ENCODE assay signal across 8 mouse cellular contexts in genomic region chr8:126908805-126909204, GRCm38 (mm10). TPM values are rescaled to one million over a fixed set of nuclear protein-coding genes. Genes with fewer than 3 reads are reported as not detected.
DNase-seq lines count a peak whose midpoint lies in the region; ATAC-seq and TF ChIP-seq lines count a peak whose summit lies in the region.
"Had no signal": no experiment of that assay in that cellular context is flagged by ENCODE, and none has a peak within 500 bp of the region (broad histone marks: within the 10 kb centered on the region; RNA-seq: fewer than 3 reads in every experiment).

No protein-coding gene starts in this region.

- 57% methylated on average over 6 of the region's 6 CpGs for WGBS in limb, embryonic 12.5 days
- WGBS in limb, embryonic 10.5 days = 77% methylated on average over 6 of the region's 6 CpGs
- 43% methylated on average over 6 of the region's 6 CpGs for WGBS in liver, embryonic 15.5 days (ENCODE audit: insufficient replicate concordance)
- 26% methylated on average over 6 of the region's 6 CpGs for WGBS in small intestine, adult 2 months

- TF ChIP-seq POLR2A in bone marrow macrophage, adult 2 months (IDR thresholded peaks at IDR 0.05; ENCODE audit: borderline replicate concordance, low read depth, low read length) = no peak
- TF ChIP-seq POLR2A in small intestine, adult 2 months (IDR thresholded peaks at IDR 0.05; ENCODE audit: low read depth, low read length) = no peak

- 0 out of 2 replicates have a peak overlapping the region, but pooled peaks have one; percentile 59 for H3K27ac ChIP-seq in limb, embryonic 12.5 days
- H3K27ac ChIP-seq in limb, embryonic 10.5 days = no peak overlapping the region
- H3K27ac ChIP-seq in bone marrow macrophage, adult 2 months (ENCODE audit: insufficient read depth, low read depth, low read length) = peak overlapping the region; percentile 70
- H3K27ac ChIP-seq in liver, embryonic 15.5 days (replicated peaks) = no peak overlapping the region
- peak overlapping the region; percentile 2; the same call in 1 of the 2 replicates for H3K27ac ChIP-seq in small intestine, adult 2 months (ENCODE audit: insufficient read depth, low read depth, low read length)

- 0 out of 2 replicates have a peak overlapping the region, but pooled peaks have one; percentile 8 for H3K4me2 ChIP-seq in limb, embryonic 12.5 days
- no peak overlapping the region for H3K4me2 ChIP-seq in liver, embryonic 15.5 days
- H3K4me2 ChIP-seq: lung, embryonic 14.5 days had no signal

- DNase-seq in limb, embryonic 10.5 days (ENCODE audit: low spot score) = no peak
- no peak for DNase-seq in c-Kit-positive CD71-positive TER-119-positive erythroid progenitor cells, embryonic 14.5 days (ENCODE audit: low spot score)
- DNase-seq: lung, embryonic 14.5 days had no signal

- peaks cover 24% of the 10 kb centered on the region for H3K4me1 ChIP-seq in limb, embryonic 12.5 days (replicated peaks)
- H3K4me1 ChIP-seq in limb, embryonic 10.5 days = peaks cover 28% of the 10 kb centered on the region
- H3K4me1 ChIP-seq in bone marrow macrophage, adult 2 months (ENCODE audit: control insufficient read depth, insufficient read depth, low read length) = peaks cover 37% of the 10 kb centered on the region
- H3K4me1 ChIP-seq in liver, embryonic 15.5 days (replicated peaks) = peaks cover 19% of the 10 kb centered on the region
- H3K4me1 ChIP-seq in small intestine, adult 2 months (ENCODE audit: control insufficient read depth, insufficient read depth, insufficient read length, low read length) = peaks cover 36% of the 10 kb centered on the region

- no peak overlapping the region for H3K4me3 ChIP-seq in limb, embryonic 12.5 days (replicated peaks)
- H3K4me3 ChIP-seq in limb, embryonic 10.5 days = no peak overlapping the region
- no peak overlapping the region for H3K4me3 ChIP-seq in bone marrow macrophage, adult 2 months (ENCODE audit: insufficient read depth, low read length)
- H3K4me3 ChIP-seq in liver, embryonic 15.5 days (replicated peaks) = no peak overlapping the region
- H3K4me3 ChIP-seq in small intestine, adult 2 months (ENCODE audit: low read depth, low read length) = no peak overlapping the region

- peaks cover 5% of the 10 kb centered on the region; the same call in 1 of the 2 replicates for H3K27me3 ChIP-seq in limb, embryonic 12.5 days
- H3K27me3 ChIP-seq in limb, embryonic 10.5 days (ENCODE audit: low read depth, poor library complexity, severe bottlenecking) = peaks cover 9% of the 10 kb centered on the region; the same call in 1 of the 2 replicates
- no peaks in the 10 kb centered on the region for H3K27me3 ChIP-seq in liver, embryonic 15.5 days
- no peaks in the 10 kb centered on the region for H3K27me3 ChIP-seq in small intestine, adult 2 months (ENCODE audit: control insufficient read depth, insufficient read depth, low read length)

- no peaks in the 10 kb centered on the region for H3K36me3 ChIP-seq in limb, embryonic 12.5 days
- no peaks in the 10 kb centered on the region for H3K36me3 ChIP-seq in limb, embryonic 10.5 days
- no peaks in the 10 kb centered on the region for H3K36me3 ChIP-seq in liver, embryonic 15.5 days (replicated peaks)
- H3K36me3 ChIP-seq in small intestine, adult 2 months (ENCODE audit: control insufficient read depth, insufficient read depth, low read length) = no peaks in the 10 kb centered on the region

- peak; percentile 44 for TF ChIP-seq CTCF in bone marrow macrophage, adult 2 months (IDR thresholded peaks at IDR 0.05; ENCODE audit: low read depth, low read length)
- TF ChIP-seq CTCF in small intestine, adult 2 months (IDR thresholded peaks at IDR 0.05; ENCODE audit: extremely low read depth, insufficient read length, insufficient replicate concordance, low read depth, low read length) = peak; percentile 3; the same call in 1 of the 2 replicates

- ATAC-seq in limb, embryonic 12.5 days (ENCODE audit: insufficient number of reproducible peaks, insufficient read depth, low FRiP score, low TSS enrichment, low read depth) = 0 out of 2 replicates have a peak, but pooled peaks have one; percentile 17
- peak; percentile 14; the same call in 1 of the 2 replicates for ATAC-seq in liver, embryonic 15.5 days (ENCODE audit: insufficient read depth)
- ATAC-seq in CD4-positive, CD25-positive, alpha-beta regulatory T cell, adult 4 months = no peak

- H3K9ac ChIP-seq in limb, embryonic 12.5 days (replicated peaks) = no peak overlapping the region
- no peak overlapping the region for H3K9ac ChIP-seq in liver, embryonic 15.5 days
- H3K9ac ChIP-seq: lung, embryonic 14.5 days had no signal

- H3K9me3 ChIP-seq in limb, embryonic 12.5 days = no peaks in the 10 kb centered on the region
- no peaks in the 10 kb centered on the region for H3K9me3 ChIP-seq in limb, embryonic 10.5 days (replicated peaks)
- H3K9me3 ChIP-seq in liver, embryonic 15.5 days (replicated peaks) = no peaks in the 10 kb centered on the region

RNA-seq across cellular contexts. Expression of gene Tomm20, which starts 36.8 kb away (rescaled TPM):
- polyA plus RNA-seq in limb, embryonic 12.5 days (2016; fragmentation: Nextera tagmentation; extraction: Ambion mirVana) = 217 and 222 TPM in 2 replicates
- polyA plus RNA-seq in limb, embryonic 10.5 days (2016; fragmentation: Nextera tagmentation; extraction: Ambion mirVana) = 301 and 341 TPM in 2 replicates
- 79.4 and 89.9 TPM in 2 replicates for polyA plus RNA-seq in bone marrow macrophage, adult 2 months (2012; ENCODE audit: insufficient read depth, insufficient read length, missing spikeins)
- 106 and 116 TPM in 2 replicates for polyA plus RNA-seq in liver, embryonic 15.5 days (2015; fragmentation: Nextera tagmentation; extraction: Ambion mirVana)
- polyA plus RNA-seq in small intestine, adult 2 months (2012; rRNA removed) = 117 and 450 TPM in 2 replicates
- 10 to 100 TPM; 28.5 to 80.4 TPM for polyA plus RNA-seq in CD4-positive, CD25-positive, alpha-beta regulatory T cell, adult 4 months (2017; shearing (Covaris generic))

Comparison
In these comparisons a context has a peak if more than half of its experiments do, and no peak if none do; other contexts are left out.
1. H3K27ac ChIP-seq: peak in limb, embryonic 12.5 days (single experiment), bone marrow macrophage, adult 2 months (single experiment) and small intestine, adult 2 months (single experiment); none in limb, embryonic 10.5 days (single experiment) and liver, embryonic 15.5 days (single experiment).